Mouse (Mus musculus) forebrain, embryonic 14.5 days (tissue): Measurements from ENCODE around the gene Zdhhc11. TPM values are rescaled to one million over a fixed set of nuclear protein-coding genes. Genes with fewer than 3 reads are reported as not detected.
A peak's percentile ranks its signal among the peaks of the same experiment; 100 is the strongest.

Experiments used
- ATAC-seq: fragments of 200-750 bp; cut with Nextera tagmentation; 2 replicates; pipeline ENCODE4 v1.8.0; 2017; ENCODE audit warnings: mild to moderate bottlenecking, moderate library complexity
- DNase-seq: peaks from one replicate; pipeline ENCODE4 v3.0.0-alpha.2; 2015; ENCODE audit warnings: low spot score
- H3K27ac ChIP-seq: fragments of 300-500 bp; sonication (generic); 2 replicates; pipeline ENCODE4 v1.5.1; 2014; ENCODE audit warnings: low read depth, mild to moderate bottlenecking, control low read depth, low read length, moderate library complexity
- H3K27me3 ChIP-seq: fragments of 300-500 bp; sonication (generic); replicated peaks from 2 replicates; pipeline ENCODE4 v1.6.1; 2014; ENCODE audit warnings: low read length, control low read depth, mixed read lengths; ENCODE audit not compliant: control insufficient read depth, insufficient read depth
- H3K36me3 ChIP-seq: fragments of 300-500 bp; sonication (generic); 2 replicates; pipeline ENCODE4 v1.6.1; 2014; ENCODE audit warnings: low read length, control low read depth; ENCODE audit not compliant: control insufficient read depth, insufficient read depth
- H3K4me1 ChIP-seq: fragments of 300-500 bp; sonication (generic); 2 replicates; pipeline ENCODE4 v1.6.1; 2014; ENCODE audit warnings: antibody characterized with exemption, low read length, control low read depth; ENCODE audit not compliant: control insufficient read depth, insufficient read depth
- H3K4me2 ChIP-seq: fragments of 300-500 bp; sonication (generic); 2 replicates; pipeline ENCODE4 v1.6.1; 2014; ENCODE audit warnings: mild to moderate bottlenecking, control low read depth, low read length
- H3K4me3 ChIP-seq: fragments of 300-500 bp; sonication (generic); 2 replicates; pipeline ENCODE4 v1.5.1; 2014; ENCODE audit warnings: low read depth, low read length, control low read depth
- H3K9ac ChIP-seq: fragments of 300-500 bp; sonication (generic); 2 replicates; pipeline ENCODE4 v1.6.1; 2014; ENCODE audit warnings: mild to moderate bottlenecking, low read length, control low read depth, moderate library complexity
- H3K9me3 ChIP-seq: fragments of 300-500 bp; sonication (generic); replicated peaks from 2 replicates; pipeline ENCODE4 v1.6.1; 2016; ENCODE audit warnings: low read length, control low read depth, mixed read lengths; ENCODE audit not compliant: control insufficient read depth
- WGBS: fragments of 180-500 bp; shearing (Covaris S2); extraction: QIAGEN DNeasy Blood & Tissue Kit; methylation state at CpG from one replicate; pipeline ENCODE4 v1.1.7; 2014; 5-methylcytosine and 5-hydroxymethylcytosine counted together
- polyA plus RNA-seq: library from polyadenylated mRNA; unstranded; fragments of >200 nt; fragmentation: Nextera tagmentation; extraction: Ambion mirVana; gene quantifications from 2 replicates; pipeline ENCODE4 v1.2.1, GENCODE M21; 2014

The Zdhhc11 gene
- not detected in 2 replicates for polyA plus RNA-seq

DNA sequence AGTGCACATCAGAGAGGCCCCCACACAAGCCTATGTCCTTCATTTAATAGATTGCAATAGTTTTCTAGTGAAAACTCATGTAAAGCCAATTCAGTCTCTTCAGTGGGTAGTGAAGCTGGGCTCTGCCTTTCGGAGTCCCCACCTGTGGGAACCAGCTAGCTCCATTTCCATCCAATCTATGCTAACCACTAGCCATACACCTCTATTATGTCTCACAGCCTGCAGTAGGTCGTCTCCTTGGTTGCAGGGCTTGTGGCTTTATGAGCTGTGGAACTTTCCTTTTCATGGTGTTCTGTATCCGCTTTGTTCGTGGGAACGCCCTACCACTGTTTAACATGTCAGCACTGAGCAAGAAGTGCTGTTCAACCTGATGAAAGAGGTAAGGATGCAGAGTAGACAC, at the start of gene Zdhhc11:
Gene Zdhhc11, plus strand, starts transcription at position 301 of the 400 bp plus-strand sequence.
- Histone ChIP-seq H3K4me2 (no peak within 1 kb of the TSS), H3K9ac (no peak within 1 kb of the TSS), H3K9me3 (no peaks in the 10 kb centered on the region), H3K4me3 (no peak within 1 kb of the TSS), H3K27ac (no peak within 1 kb of the TSS), H3K27me3 (no peaks in the 10 kb centered on the region), H3K4me1 (no peaks in the 10 kb centered on the region), H3K36me3 (peaks cover 43% of the 10 kb centered on the region)
- 85% methylated on average over 5 of the region's 5 CpGs for WGBS
- no peak for DNase-seq
- no peak for ATAC-seq

DNA sequence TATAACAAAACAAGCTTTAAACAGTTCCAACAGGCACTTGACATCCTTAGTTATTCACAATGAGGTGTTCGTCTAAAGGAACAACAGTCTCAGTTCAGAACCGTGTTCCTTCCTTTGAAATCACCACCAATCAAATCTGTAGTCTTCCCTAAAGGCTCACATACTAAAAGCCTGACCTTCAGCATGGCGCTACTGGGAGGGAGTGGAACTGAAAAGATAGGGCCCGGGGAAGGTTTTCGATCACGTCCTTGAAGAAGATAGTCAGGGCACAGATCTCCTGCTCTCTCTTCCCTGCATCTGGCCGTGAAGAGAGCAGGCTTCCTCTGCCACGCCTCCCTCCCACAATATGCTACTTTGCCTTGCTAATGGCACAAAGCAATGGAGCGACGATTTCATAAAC, 31.4 kb upstream of the Zdhhc11 start:
- peaks cover 4% of the 10 kb centered on the region for H3K4me1 ChIP-seq
- DNase-seq (no peak), ATAC-seq (no peak)
- H3K9me3 ChIP-seq: no peaks in the 10 kb centered on the region
- no peak overlapping the region for H3K9ac ChIP-seq
- peaks cover 40% of the 10 kb centered on the region for H3K36me3 ChIP-seq
- no peaks in the 10 kb centered on the region for H3K27me3 ChIP-seq
- no peak overlapping the region for H3K27ac ChIP-seq
- H3K4me2 ChIP-seq: no peak overlapping the region
- H3K4me3 ChIP-seq: no peak overlapping the region
- WGBS: 87% methylated on average over 10 of the region's 10 CpGs

DNA sequence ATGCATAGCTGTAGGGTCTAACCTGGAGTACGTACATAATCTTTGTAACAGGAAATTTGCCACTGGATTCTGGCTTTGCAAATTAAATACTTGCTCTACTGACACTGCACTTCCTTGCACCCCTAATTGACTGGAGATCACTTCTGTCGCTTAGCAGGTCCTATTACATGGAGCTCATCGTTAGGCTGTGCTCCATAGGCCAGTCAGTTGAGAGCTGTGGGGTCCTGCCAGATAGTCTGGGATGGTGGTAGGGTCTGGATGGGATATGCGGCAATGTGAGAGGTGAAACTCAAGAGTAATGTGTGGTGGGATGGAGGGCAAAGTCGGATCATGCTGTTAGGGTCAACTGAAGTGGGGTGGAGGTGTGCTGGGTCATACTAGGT, 26.7 kb upstream of the Zdhhc11 start:
- WGBS: 16% methylated on average over 5 of the region's 5 CpGs
- peaks cover 36% of the 10 kb centered on the region for H3K36me3 ChIP-seq
- no peaks in the 10 kb centered on the region for H3K27me3 ChIP-seq
- DNase-seq (no peak), ATAC-seq (peak; percentile 16; the same call in 1 of the 2 replicates)
- H3K9ac ChIP-seq: peak overlapping the region; percentile 76
- H3K4me1 ChIP-seq: peaks cover 11% of the 10 kb centered on the region
- peak overlapping the region; percentile 73 for H3K4me3 ChIP-seq
- H3K27ac ChIP-seq: no peak overlapping the region
- no peaks in the 10 kb centered on the region for H3K9me3 ChIP-seq
- H3K4me2 ChIP-seq: peak overlapping the region; percentile 69

- Histone ChIP-seq H3K9ac (peak within 1 kb of the TSS; percentile 76), H3K27me3 (no peaks in the 10 kb centered on the region), H3K9me3 (no peaks in the 10 kb centered on the region), H3K4me2 (peak within 1 kb of the TSS; percentile 69), H3K4me1 (peaks cover 11% of the 10 kb centered on the region), H3K36me3 (peaks cover 36% of the 10 kb centered on the region), H3K27ac (peak within 1 kb of the TSS; percentile 81), H3K4me3 (peak within 1 kb of the TSS; percentile 73)
- under 1% methylated on average over 82 of the region's 82 CpGs for WGBS
- peak; percentile 98 for ATAC-seq
- DNase-seq: peak; percentile 94
Observed at GRCm38 (mm10) chr13:73937321-73938176, 26.1 kb upstream of the Zdhhc11 start, which contains the start of the genes Trip13 and Brd9. TSS of gene Trip13 (minus strand) at chr13:73937784. TSS of gene Brd9 (plus strand) at chr13:73937811.

- WGBS: 48% methylated on average over 13 of the region's 13 CpGs
- Histone ChIP-seq H3K36me3 (peaks cover 39% of the 10 kb centered on the region), H3K27me3 (no peaks in the 10 kb centered on the region), H3K9me3 (no peaks in the 10 kb centered on the region), H3K9ac (peak overlapping the region; percentile 76), H3K4me3 (peak overlapping the region; percentile 73), H3K4me1 (peaks cover 11% of the 10 kb centered on the region), H3K27ac (peak overlapping the region; percentile 81), H3K4me2 (peak overlapping the region; percentile 69)
- DNase-seq (peak; percentile 11), ATAC-seq (peak; percentile 25)
Observed at GRCm38 (mm10) chr13:73938177-73938560, 25.5 kb upstream of the Zdhhc11 start.

DNA sequence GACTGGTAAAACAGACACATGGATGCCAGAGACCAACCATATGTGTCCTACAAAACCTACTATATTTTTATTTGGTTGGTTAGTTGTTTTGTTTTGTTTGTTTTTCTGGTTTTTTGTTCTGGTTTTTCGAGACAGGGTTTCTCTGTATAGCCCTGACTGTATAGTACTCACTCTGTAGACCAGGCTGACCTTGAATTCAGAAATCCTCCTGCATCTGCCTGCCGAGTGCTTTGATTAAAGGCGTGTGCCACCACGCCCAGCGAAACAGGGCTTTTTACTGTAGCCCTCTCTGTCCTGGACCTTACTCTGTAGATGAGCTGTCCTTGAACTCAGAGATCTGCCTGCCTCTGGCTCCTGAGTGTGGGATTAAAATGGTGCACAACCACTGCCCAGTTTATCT, 24.6 kb upstream of the Zdhhc11 start:
- peaks cover 48% of the 10 kb centered on the region for H3K36me3 ChIP-seq
- 95% methylated on average over 5 of the region's 5 CpGs for whole genome bisulfite sequencing
- DNase-seq: no peak

GRCm38 (mm10) chr13:73944606-73945005, 19.0 kb upstream of the Zdhhc11 start:
- 97% methylated on average over 9 of the region's 9 CpGs for WGBS
- no peaks in the 10 kb centered on the region for H3K27me3 ChIP-seq
- H3K4me1 ChIP-seq: no peaks in the 10 kb centered on the region
- H3K9ac ChIP-seq: no peak overlapping the region
- no peak overlapping the region for H3K27ac ChIP-seq
- ATAC-seq (no peak), DNase-seq (no peak)
- H3K9me3 ChIP-seq: no peaks in the 10 kb centered on the region
- H3K4me3 ChIP-seq: no peak overlapping the region
- H3K36me3 ChIP-seq: peaks cover 92% of the 10 kb centered on the region
- H3K4me2 ChIP-seq: no peak overlapping the region

More for the DNA sequence above, 24.6 kb upstream of the Zdhhc11 start:
- Histone ChIP-seq H3K4me3 (no peak overlapping the region), H3K27ac (no peak overlapping the region), H3K4me1 (peaks cover 11% of the 10 kb centered on the region), H3K9me3 (no peaks in the 10 kb centered on the region), H3K27me3 (no peaks in the 10 kb centered on the region), H3K4me2 (no peak overlapping the region), H3K9ac (no peak overlapping the region)
- no peak for ATAC-seq

- DNase-seq (no peak), ATAC-seq (no peak)
- Histone ChIP-seq H3K27me3 (no peaks in the 10 kb centered on the region), H3K9ac (no peak overlapping the region), H3K4me3 (no peak overlapping the region), H3K36me3 (peaks cover 95% of the 10 kb centered on the region), H3K9me3 (no peaks in the 10 kb centered on the region), H3K4me2 (no peak overlapping the region), H3K27ac (no peak overlapping the region), H3K4me1 (no peaks in the 10 kb centered on the region)
- WGBS: 100% methylated on average over 1 of the region's 1 CpGs
Observed at GRCm38 (mm10) chr13:73953551-73954130, 10.0 kb upstream of the Zdhhc11 start.

GRCm38 (mm10) chr13:73954666-73955065, 9.0 kb upstream of the Zdhhc11 start:
- H3K36me3 ChIP-seq: peaks cover 95% of the 10 kb centered on the region
- H3K27ac ChIP-seq: no peak overlapping the region
- H3K4me3 ChIP-seq: no peak overlapping the region
- no peak overlapping the region for H3K9ac ChIP-seq
- H3K27me3 ChIP-seq: no peaks in the 10 kb centered on the region
- no peak for DNase-seq
- no peak overlapping the region for H3K4me2 ChIP-seq
- WGBS: 71% methylated on average over 6 of the region's 6 CpGs
- no peaks in the 10 kb centered on the region for H3K9me3 ChIP-seq
- no peak for ATAC-seq
- no peaks in the 10 kb centered on the region for H3K4me1 ChIP-seq
